Mouse (Mus musculus): ENCODE measurements around the gene Cdx2.

Gene Cdx2

GRCm38 (mm10) chr5:147292506-147293120, 14.5 kb downstream of the Cdx2 start:
- peak; percentile 80 for DNase-seq (ENCODE audit: low read depth)

- DNase-seq (ENCODE audit: low read depth), result peak; percentile 72
These were observed 15.1 kb downstream of the Cdx2 start for GRCm38 (mm10) chr5:147291764-147292505.

- no peak for DNase-seq (ENCODE audit: low read depth)
These were observed 22.7 kb downstream of the Cdx2 start for GRCm38 (mm10) chr5:147284365-147284764.

- DNase-seq (ENCODE audit: low read depth), result no peak
These were observed 29.5 kb downstream of the Cdx2 start for GRCm38 (mm10) chr5:147277547-147277925.

- no peak for DNase-seq (ENCODE audit: low read depth)
These were observed 30.1 kb downstream of the Cdx2 start for GRCm38 (mm10) chr5:147276701-147277546.

- DNase-seq (ENCODE audit: low read depth), result no peak
These were observed 31.3 kb downstream of the Cdx2 start for GRCm38 (mm10) chr5:147275761-147276160.

GRCm38 (mm10) chr5:147274174-147275141, 32.6 kb downstream of the Cdx2 start:
- no peak for DNase-seq (ENCODE audit: low read depth)

GRCm38 (mm10) chr5:147272808-147273345, 34.2 kb downstream of the Cdx2 start:
- no peak for DNase-seq (ENCODE audit: low read depth)

GRCm38 (mm10) chr5:147272046-147272807, 34.8 kb downstream of the Cdx2 start:
- DNase-seq (ENCODE audit: low read depth), result no peak

GRCm38 (mm10) chr5:147270673-147271655, 36.1 kb downstream of the Cdx2 start:
- DNase-seq (ENCODE audit: low read depth), result no peak

GRCm38 (mm10) chr5:147269926-147270672, 37.0 kb downstream of the Cdx2 start, which contains the start of gene Pdx1:
Gene Pdx1, plus strand, starts transcription at chr5:147269959.
- DNase-seq (ENCODE audit: low read depth), result no peak

GRCm38 (mm10) chr5:147269371-147269770, 37.7 kb downstream of the Cdx2 start:
- DNase-seq (ENCODE audit: low read depth), result no peak

GRCm38 (mm10) chr5:147268728-147269127, 38.3 kb downstream of the Cdx2 start:
- no peak for DNase-seq (ENCODE audit: low read depth)

GRCm38 (mm10) chr5:147267434-147267833, 39.6 kb downstream of the Cdx2 start:
- DNase-seq (ENCODE audit: low read depth), result no peak

- no peak for DNase-seq (ENCODE audit: low read depth)
These were observed 43.1 kb downstream of the Cdx2 start for GRCm38 (mm10) chr5:147263945-147264344.

- DNase-seq (ENCODE audit: low read depth), result no peak
These were observed 45.0 kb downstream of the Cdx2 start for GRCm38 (mm10) chr5:147261899-147262541.

GRCm38 (mm10) chr5:147260778-147261177, 46.3 kb downstream of the Cdx2 start:
- no peak for DNase-seq (ENCODE audit: low read depth)

GRCm38 (mm10) chr5:147260189-147260588, 46.9 kb downstream of the Cdx2 start:
- no peak for DNase-seq (ENCODE audit: low read depth)

All from 416B (cell line).